Mouse (Mus musculus): ENCODE results near the gene Rnf144a.

Gene Rnf144a

GRCm38 (mm10) chr12:26367361-26367760 is 47.7 kb downstream of the Rnf144a start:
- DNase-seq = no peak

DNA sequence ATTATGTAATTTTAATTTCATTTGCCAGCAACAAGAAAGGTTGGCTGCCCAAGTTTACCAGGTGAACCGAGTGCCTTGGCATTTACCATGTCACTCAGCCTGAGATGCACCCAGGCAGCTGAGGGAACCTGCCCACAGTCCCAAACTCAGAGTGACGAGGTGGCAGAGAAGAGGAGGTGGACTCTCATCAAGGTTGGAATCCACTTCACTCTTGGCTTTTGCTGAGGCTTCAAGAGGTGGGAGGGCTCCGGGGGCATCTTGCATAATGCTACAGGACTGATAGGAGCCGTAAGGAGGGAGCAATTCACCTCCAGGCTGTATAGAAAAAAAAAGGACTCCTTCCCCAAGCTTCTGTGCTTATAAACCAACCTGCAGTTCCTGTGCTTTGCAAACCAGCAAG is 48.7 kb downstream of the Rnf144a start:
- DNase-seq = peak; percentile 47

DNA sequence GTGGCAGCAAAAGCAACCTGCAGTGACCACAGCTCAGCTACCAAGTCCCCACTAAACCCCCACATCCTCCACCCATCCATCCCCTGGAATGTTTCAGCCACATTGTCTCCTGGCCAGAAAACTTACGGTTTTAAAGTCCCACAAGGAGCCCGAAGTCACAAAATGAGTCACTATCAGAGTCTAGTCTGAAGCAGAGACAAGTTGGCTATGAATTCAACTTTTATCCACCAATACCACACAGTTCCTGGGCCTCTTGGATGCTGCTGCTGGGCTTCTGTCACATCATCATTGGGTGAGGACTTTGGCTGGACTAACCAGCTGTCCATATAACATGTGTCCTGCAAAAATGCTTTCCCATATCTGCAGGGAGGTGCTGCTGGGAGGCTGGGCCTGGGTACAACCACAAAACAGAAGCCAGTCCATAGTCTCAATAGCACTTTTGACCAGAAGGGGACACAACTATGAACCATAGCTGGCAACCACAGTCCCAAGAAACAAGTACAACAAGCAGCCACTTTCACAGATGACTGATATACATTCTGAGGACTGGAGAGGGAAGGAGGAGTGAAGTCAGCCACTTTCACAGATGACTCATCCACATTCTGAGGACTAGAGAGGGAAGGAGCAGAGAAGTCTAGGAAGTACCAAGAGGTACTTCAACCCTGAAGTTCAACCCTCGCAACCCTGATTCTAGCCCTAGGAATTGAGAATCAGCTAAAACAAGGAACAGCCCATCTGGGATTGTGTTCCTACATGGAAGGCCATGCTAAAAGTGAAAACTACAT is 49.3 kb downstream of the Rnf144a start:
- peak; percentile 22 for DNase-seq

GRCm38 (mm10) chr12:26364822-26365221 is 50.2 kb downstream of the Rnf144a start:
- DNase-seq = no peak

DNA sequence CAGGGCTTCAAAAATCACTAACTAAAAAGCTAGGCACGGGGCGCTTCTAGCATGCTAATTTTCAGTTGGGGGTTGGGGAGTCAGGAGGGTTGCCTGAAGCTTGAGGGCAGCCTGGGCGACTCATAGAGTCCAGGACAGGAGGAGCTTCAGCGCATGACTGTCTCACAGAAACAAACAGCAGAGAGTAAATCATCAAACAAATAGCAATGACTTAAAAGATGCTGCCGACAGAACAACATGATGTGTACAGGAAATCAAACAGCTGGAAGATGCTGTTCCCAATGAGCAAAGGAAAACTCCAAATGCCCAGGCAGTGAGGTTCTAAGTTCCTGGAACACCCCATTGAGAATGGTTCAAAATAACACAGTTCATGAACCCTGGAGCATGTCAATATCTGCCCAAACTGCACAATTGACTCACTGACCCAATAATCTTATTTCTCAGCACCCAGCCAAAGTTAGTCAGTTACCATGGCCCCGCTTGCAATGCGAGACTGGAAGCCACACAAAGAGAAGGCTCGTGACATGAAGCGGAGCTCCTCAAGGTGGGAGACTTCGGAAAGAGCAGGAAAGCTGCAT is 54.0 kb downstream of the Rnf144a start:
- DNase-seq = no peak

DNA sequence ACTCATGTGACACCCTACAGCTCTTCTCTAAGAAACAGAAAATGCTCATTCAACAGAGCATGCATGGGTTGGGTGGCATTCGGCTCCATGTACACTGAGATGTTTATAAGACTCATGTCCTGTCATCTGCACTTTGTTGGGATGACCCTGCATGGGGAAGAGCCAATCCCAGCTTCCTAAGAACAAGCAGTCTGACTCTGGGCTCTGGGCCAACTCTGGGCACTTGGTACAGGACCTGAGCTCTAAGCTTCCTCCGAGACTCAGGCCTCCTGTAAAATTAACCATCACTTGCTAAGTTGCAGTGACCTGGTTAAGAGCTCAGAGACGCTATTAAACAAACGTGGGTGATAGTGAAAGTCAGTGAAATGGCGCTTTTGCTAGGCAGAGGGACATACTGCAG is 55.2 kb downstream of the Rnf144a start:
- peak; percentile 83 for DNase-seq

GRCm38 (mm10) chr12:26359241-26359640 is 55.8 kb downstream of the Rnf144a start:
- DNase-seq = no peak

GRCm38 (mm10) chr12:26357246-26357645 is 57.8 kb downstream of the Rnf144a start:
- no peak for DNase-seq

DNA sequence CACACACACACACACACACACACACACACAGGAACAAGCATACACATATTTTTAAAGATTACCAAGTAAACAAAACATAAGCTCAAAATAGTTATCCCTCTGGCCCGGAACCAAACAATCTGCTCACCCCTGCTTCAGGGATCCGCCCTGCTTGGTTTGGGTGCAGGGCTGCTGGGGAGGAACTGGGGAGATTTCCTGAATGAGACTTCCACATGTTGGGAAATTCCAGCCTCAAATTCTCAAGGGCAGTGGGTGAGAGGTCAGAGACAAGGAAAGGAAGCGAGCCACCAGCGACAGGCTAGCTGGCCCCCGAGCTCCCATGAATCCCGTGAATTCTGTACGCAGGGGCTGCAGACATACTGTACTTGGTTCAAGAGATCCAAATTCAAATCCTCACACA is 58.9 kb downstream of the Rnf144a start:
- peak; percentile 60 for DNase-seq

DNA sequence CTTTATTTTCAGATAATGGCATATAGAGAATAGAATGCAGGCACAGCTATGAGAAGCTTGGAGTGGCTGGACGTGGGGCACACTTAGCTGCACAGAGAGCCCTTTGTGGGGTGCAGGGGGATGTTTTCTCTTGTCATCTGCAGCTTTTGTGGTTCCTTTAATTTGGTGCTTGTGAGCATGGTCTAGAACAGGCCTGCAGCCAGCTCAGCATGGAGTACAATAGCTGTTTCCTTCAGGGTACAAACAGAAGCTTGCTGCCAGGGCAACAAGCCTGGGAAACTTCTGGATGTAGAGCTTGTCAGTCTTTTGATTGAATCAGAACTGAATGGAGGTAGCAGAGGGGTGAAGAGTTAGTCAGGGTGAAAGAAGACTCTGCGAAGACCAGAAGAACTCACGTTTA is 63.7 kb downstream of the Rnf144a start:
- no peak for DNase-seq

DNA sequence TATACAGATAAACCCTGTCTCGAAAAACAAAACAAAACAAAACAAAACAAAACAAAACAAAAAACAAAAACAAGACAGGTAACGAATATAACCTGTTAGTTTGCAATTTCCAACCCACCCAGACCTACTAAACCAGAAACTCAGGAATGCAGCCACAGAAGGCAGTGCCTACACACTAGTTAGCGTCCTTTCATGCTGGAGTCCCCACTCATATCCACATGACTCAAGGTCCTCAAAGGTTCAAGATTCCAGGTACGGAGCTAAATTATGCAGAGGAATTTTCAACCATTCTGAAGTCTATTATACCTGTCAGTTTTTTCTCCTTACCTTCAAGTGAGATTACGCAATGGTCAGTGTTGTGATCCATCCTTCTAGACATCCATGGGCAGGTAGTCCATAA is 70.6 kb downstream of the Rnf144a start:
- no peak for DNase-seq

DNA sequence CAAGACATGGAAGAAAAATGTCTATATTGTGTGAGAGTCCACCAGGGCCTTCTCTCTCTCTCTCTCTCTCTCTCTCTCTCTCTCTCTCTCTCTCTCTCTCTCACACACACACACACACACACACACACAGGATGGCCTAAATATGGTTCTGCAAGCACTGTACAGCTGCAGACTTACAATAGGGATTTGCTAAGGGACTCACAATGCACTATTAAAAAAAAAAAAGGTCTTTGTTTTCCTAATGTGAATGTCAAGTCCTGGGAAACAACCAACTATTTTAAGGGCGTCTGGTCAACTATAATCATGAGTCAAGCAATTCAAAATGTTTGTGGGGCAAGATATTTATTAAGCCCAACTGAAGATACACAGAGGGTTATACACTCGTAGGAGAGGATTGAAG is 71.9 kb downstream of the Rnf144a start:
- DNase-seq = no peak

GRCm38 (mm10) chr12:26342663-26343062 is 72.4 kb downstream of the Rnf144a start:
- DNase-seq = peak; percentile 33

DNA sequence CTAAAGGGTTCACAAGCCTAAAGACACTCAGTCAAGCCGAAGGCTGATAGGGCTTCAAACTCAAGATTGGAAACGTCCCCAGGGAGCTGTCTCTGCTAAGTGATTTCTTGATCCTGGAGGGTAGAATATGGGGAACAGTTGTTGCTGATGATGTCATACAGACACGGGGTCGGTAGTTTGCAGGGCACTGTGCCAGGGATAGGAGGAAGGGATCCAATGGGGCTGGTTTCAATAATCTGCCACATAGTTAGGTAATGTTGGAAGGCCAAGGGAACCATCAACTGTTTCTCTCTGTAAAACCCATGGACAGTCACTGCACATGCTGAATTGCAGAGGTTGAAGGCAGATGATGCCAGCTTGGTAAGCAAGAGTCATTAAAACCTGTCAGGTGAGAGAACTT is 73.0 kb downstream of the Rnf144a start:
- DNase-seq = no peak

GRCm38 (mm10) chr12:26340621-26341020 is 74.4 kb downstream of the Rnf144a start:
- no peak for DNase-seq

GRCm38 (mm10) chr12:26339886-26340285 is 75.2 kb downstream of the Rnf144a start:
- no peak for DNase-seq

DNA sequence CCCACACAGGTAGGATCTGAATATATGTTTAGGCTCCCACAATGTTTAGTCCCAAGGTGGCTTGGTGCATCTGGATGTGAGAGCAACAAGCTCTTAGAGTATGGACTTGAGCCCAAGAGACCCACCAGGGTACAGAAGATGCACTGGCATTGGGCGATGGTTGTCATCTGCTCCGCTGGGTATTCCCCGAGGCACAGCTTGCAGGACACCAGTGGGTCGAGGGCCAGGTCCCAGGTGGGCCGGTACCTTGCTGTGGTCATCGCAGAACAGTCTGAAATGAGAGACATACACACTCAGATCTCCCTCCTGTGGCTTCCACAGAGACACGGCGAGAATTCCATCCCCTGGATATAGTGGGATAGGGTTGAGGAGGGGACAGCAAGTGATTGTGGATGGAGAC is 75.9 kb downstream of the Rnf144a start:
- DNase-seq = no peak

- DNase-seq = no peak
These were observed 81.4 kb downstream of the Rnf144a start for GRCm38 (mm10) chr12:26333678-26334077.

DNA sequence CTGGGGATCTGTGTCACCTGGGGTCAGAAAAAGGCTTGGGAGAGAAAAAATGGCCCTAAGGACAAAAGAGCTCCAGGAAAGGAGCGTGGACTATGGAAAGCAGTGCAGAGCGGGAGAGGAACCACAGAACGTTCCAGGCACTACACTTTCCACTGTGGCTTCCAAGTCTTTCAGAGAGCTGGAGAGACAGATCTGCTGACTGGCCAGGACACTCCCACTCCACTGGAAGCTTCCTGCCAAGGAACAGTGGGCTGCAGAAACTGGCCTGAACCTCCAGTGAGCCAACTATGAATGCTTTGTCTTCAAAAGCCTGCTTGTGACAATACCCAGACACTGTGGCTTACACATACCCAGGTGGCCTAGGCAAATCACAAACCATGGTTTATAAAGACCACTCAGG is 84.0 kb downstream of the Rnf144a start:
- peak; percentile 55 for DNase-seq

- DNase-seq = no peak
These were observed 85.3 kb downstream of the Rnf144a start for GRCm38 (mm10) chr12:26329756-26330155.

DNA sequence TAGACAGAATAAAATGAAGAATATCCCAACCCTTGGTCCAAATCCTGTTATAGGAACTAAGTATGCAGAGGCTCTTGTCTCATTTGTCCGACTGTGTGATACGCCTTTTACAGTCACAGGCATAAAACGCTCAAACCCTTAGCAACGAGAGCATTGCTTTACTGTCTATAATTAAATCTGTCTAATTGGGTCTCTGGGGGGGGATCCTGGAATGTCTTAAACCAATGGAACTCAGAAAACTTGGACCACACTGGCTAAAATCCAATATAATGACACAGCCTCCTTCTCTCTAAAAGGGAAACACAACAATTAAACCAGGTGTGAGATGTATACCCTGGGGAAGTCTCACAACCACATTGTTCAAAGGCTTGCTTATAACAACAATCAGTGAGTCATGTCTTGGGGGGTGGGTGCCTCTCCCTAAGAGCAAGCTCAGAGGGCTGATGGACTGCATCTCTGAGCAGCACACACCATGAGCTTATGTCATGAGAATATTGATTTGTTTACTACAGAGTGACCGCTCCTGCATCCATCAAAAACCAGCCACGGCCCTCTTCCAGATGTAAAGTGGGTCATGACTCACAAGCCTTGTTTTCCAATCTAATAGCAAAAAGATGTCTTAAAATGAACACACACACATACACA is 85.9 kb downstream of the Rnf144a start:
- no peak for DNase-seq

DNA sequence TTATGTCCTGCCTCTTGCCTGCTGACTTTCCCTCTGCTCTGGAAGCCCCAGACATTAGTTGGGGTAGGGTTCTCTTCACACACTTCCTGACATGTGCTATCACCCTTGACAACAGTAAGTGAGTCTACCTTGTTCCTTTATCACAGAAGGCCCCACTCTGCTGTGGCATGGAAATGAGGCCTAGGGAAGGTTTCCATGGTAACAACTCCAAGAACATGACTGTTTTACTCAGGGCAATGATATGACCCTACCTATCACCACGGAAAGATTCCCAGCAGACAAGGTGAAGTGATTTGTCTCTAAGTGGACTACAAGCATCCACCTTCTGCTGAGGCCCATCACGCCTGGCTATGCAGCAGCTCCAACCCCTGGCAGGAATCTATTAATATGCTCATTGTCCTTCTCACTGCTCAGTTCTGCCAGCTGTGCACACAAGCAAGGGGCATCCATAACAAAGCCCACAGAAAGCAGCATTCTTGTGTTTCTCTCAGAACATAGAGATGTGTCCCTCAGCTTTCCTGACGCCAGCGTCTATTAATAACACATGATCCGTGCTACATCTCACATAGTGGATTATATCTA is 91.2 kb downstream of the Rnf144a start:
- no peak for DNase-seq

- DNase-seq = peak; percentile 59
These were observed 98.8 kb downstream of the Rnf144a start for GRCm38 (mm10) chr12:26316261-26316660.

DNA sequence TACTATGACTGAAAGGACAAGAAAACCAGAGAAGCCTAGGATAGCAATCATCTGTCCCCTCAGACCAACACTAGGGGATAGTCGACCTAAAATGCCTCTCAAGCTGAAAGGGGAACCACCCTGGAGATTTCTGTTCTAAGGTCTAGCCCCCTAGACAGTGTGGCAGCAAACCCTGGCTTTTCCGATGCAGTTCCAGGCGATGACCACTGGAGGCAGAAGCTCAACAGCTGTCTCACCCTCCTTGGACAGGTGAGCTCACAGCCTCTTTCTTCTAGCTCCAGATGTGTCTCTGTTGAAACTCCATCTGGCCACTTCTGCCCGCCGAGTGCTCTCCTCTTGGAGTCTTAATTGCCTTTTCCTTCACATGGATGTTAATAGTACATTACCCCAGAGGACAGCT is 100.1 kb downstream of the Rnf144a start:
- peak; percentile 60 for DNase-seq
